Mouse (Mus musculus) left cerebral cortex, adult 2 months (tissue): ENCODE measurements around the gene Syn3. TPM values are rescaled to one million over a fixed set of nuclear protein-coding genes. Genes with fewer than 3 reads are reported as not detected.

ENCODE experiments used
- DNase-seq, 2 experiments: peaks; one replicate each; pipeline ENCODE4 v3.0.0; 2021 to 2022; ENCODE audit warnings: low spot score in 2 of 2, mixed read lengths in 1 of 2; ENCODE audit errors: extremely low spot score in 1 of 2
- H3K27ac ChIP-seq: fragments of 200-600 bp; 2 replicates; pipeline ENCODE4 v1.8.1; 2022
- H3K4me3 ChIP-seq: fragments of 200-600 bp; 2 replicates; pipeline ENCODE4 v1.8.1; 2022
- CTCF ChIP-seq: fragments of 200-600 bp; IDR thresholded peaks from 2 replicates; pipeline ENCODE4 v1.8.1; 2022; ENCODE audit warnings: antibody characterized with exemption, mild to moderate bottlenecking, moderate library complexity
- intact Hi-C: fragments of 180-260 bp; cut with DNase I; formaldehyde crosslinking; loops from one replicate; pipeline ENCODE4 v1.15.1; 2025
- total RNA-seq, 2 experiments: library from RNA; stranded (reverse); gene quantifications; 2 replicates each; pipeline ENCODE4 v1.2.3; 2021

The Syn3 gene
- total RNA-seq, 2 experiments from 2014 or later, result 29.9 to 30.8 TPM

DNA sequence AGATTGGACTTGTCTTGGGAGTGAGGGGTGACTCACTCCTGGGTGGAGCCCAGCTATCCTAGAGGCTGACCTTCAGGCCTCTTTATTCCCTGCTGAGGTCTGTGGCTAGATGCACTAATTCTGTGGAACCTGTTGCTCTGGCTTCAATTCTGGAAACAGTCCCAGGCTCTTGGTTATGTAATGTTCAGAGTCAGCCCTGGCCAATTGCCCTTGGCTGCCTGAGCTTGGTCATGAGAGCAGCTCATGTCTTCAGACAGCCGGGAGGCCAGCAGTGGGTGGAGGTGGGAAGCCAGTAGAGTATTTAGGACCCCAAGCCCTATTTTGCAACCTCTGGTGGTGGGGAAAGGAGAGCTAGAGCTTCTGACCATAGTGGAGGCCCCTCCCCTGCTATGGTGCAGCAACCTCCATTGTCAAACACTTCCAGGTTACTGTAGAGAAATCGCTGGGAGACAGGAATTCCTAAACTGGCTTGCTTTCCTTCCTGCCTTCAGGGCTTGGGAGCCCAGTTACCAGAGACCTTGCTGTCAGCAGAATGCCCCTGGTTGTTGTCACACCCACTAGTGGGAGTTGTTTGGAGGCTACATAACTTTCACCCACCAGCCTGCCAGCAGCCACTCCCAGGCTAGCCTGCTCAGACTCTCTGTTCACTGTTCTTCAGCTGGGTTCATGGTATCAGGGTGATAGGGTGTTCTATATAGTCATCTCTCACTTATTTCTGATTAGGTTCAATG, 158.9 kb downstream of the Syn3 start:
- H3K27ac ChIP-seq, result peak overlapping the region; percentile 81
- intact Hi-C loops, result loop anchor here (5.0 kb wide), 1 partner anchor 38 kb away; the partner anchor contains the start of gene Timp3
- peak; percentile 58 to 62 for DNase-seq
- H3K4me3 ChIP-seq, result no peak overlapping the region
- TF ChIP-seq CTCF, result no peak

DNA sequence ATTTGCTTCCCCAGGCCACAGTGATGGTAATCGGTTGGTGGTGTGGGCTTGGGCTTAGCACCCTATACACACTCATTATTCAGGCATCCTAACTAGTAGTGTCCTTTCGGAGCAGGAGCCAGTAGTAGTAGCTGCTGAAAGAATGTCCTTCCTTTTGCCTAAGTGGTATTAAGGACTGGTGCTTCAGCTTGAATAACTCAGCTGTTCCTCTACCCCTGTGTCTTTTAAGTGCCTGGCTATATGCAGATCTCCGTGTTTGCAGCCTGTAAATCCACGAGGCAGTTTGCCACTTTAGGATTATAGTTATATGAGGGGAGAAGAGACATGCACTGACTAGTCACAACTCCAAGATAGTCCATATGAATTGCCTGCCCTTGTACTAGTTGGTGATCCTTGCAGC, 159.6 kb downstream of the Syn3 start:
- intact Hi-C loops, result no loop called here
- Histone ChIP-seq H3K27ac (peak overlapping the region; percentile 81), H3K4me3 (no peak overlapping the region)
- no peak for TF ChIP-seq CTCF
- no peak for DNase-seq

DNA sequence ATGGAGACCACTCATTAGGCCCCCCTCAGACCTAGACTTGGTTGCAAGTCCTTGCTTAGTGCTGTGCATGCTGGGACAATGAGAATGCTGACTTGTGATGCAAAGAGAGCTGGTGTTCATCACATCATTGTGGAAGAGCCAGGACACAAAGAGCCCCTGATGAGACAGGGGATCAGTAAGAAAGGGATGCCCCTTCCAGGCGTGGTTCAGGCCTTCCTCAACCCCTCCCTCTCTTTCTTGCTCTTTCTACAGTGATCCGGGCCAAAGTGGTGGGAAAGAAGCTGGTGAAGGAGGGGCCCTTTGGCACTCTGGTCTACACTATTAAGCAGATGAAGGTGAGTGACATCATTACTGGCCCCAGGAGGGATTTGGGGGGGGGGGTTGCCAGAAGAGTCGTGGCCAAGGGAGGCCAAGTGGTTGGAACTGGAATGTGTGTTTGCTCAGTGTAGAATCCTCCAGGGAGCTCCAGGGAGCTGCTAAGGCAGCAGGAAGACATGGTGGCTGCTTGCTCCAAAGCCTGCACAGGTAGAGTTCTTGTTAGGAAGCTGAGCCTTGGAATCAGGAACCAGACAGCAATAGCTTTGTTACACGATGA, 160.5 kb downstream of the Syn3 start:
- no peak for DNase-seq
- intact Hi-C loops, result no loop called here
- no peak overlapping the region; the same call in 1 of the 2 replicates for H3K27ac ChIP-seq
- H3K4me3 ChIP-seq, result no peak overlapping the region
- TF ChIP-seq CTCF, result no peak

DNA sequence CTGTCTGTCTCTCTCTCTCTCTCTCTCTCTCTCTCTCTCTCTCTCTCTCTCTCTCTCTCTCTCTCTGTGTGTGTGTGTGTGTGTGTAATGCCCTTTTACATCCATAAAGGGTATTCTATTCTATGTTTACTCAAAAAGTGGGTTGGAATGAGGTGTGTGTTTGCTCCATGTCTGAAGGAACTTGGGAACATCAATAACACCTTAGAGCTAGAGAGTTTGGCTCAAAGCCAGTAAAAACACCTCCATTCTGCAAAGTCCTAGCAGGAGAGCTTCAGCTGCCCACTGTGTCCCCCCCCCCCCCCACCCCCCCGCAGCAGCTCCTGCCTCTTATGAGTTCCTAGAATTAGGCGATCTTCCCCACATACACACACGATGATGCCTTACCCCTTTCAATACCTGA, 161.5 kb downstream of the Syn3 start:
- no peak overlapping the region for H3K27ac ChIP-seq
- no peak for TF ChIP-seq CTCF
- no peak overlapping the region for H3K4me3 ChIP-seq
- intact Hi-C loops, result no loop called here
- DNase-seq, result no peak

DNA sequence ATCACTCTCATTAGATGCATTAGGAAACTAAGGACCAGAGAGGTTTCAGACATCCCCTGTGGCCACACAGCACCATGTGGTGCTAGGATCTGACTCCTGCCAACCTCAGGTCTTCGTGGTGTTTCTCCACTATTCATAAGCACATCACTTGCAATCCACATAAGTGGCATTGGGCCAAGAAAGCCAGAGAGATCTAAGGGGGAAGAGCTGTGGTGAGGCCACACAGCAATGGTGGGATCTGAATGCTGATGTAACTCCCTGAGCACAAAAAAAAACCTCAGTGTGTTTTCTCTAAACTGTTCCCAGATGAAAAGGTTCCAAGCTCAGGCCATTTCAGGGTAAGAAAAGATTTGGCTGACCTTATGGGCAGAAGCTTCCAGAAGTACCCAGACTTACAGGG, 162.2 kb downstream of the Syn3 start:
- no peak for DNase-seq
- no peak for TF ChIP-seq CTCF
- intact Hi-C loops, result no loop called here
- H3K4me3 ChIP-seq, result no peak overlapping the region
- H3K27ac ChIP-seq, result no peak overlapping the region

DNA sequence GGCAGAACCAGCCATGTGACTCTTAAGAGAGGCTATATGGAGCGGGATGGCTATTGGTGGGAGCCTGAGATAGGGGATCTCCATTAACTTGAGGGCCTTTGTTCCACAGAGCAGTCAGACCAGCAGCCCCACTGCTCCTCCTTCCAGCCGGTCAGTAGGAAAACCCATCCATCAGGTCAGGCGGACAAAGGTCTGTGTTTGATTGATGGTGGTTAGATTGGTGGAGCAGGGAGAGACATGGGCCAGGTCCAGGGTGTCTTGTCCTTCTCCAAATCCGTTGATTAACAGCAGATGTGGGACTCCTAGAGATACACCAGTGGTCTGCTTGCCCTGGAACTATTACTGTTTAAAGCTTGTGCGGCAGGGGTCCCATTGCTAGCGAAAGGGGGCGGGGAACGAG, 164.1 kb downstream of the Syn3 start:
- DNase-seq, result no peak
- Histone ChIP-seq H3K27ac (no peak overlapping the region), H3K4me3 (no peak overlapping the region)
- intact Hi-C loops, result no loop called here
- no peak for TF ChIP-seq CTCF

DNA sequence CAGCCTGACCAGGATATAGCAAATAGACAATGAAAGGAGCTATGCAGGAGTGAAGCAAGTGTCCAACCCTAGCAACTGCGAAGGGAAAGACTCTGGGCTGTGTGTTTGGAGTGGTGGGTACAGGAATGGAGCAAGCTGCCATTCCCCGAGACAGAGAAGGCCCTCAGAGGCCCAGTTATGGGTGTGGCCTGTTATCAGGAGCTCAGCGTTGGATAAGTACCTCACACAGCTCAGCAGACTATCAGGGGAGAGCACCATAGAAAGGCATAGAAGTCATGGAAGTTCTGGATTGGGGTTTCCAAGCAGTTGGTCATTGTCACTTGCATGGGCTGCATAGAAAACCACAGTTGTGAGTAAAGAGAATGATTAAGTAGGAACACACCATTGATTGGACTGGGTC, 165.8 kb downstream of the Syn3 start:
- no peak overlapping the region for H3K4me3 ChIP-seq
- H3K27ac ChIP-seq, result peak overlapping the region; percentile 61; the same call in 1 of the 2 replicates
- intact Hi-C loops, result no loop called here
- no peak for DNase-seq
- TF ChIP-seq CTCF, result no peak

DNA sequence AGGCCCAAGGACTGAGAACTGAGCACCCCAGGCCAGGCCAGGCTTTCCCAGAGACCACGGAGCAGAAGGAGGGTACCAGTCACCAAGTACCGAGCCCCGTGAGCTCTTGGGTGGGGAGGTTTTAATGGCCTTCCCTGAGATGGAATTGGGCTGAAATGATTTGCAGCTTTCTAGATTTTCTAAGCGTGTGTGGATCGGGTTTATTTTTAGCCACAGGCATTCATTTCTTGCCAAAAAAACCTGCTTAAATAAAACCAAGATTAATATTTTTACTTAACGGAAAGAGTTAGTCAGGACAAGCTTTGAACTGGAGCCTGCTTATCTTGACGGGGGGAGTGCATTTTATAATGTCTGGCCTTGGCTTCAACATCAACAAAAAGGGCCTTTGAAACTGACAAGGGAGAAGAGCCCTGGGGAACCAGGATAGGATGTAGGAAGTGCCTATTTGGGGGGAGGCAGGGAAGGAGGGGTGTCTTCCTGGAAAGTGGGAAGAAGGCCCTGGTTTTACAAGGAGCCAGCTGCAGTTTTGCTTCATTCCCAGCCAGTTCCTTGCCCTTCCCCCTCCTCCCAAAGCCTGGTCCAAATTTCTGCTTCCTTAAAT, 166.9 kb downstream of the Syn3 start:
- TF ChIP-seq CTCF, result no peak
- DNase-seq, result no peak
- intact Hi-C loops, result no loop called here
- H3K4me3 ChIP-seq, result no peak overlapping the region
- H3K27ac ChIP-seq, result peak overlapping the region; percentile 74

DNA sequence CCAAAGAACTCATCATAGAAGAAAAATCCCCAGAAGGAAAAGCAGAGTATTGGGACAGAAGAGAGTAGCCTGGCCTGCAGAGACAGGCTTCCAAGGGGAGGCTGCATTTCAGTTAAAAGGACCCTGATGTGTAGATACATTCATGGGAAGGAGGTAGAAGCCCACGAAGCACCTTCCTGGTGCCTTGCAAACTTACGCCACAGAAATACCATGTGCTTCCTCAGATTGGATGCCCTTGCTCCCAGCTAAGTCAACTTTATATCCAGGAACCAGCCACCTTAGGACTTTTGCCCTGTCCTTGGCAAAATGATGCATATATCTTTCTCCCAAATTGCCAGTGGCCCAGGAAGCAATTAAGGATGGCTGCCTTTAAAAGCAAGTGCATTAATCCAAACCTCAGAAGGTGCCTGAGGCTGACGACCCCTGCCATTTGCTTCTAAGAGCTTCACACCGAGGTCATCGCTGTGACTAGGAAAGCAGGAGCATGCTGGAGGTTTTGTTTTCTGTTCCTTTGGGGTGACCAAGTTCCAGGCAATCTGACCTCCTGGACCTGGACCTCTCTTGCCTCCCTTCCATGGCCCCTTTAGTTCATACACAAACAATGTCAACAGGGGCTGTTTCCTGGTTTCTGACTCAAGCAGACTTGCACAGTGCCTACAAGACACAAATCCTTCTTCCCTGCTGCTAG, 167.6 kb downstream of the Syn3 start:
- DNase-seq, result no peak
- Histone ChIP-seq H3K27ac (peak overlapping the region; percentile 74), H3K4me3 (no peak overlapping the region)
- intact Hi-C loops, result no loop called here
- TF ChIP-seq CTCF, result no peak

DNA sequence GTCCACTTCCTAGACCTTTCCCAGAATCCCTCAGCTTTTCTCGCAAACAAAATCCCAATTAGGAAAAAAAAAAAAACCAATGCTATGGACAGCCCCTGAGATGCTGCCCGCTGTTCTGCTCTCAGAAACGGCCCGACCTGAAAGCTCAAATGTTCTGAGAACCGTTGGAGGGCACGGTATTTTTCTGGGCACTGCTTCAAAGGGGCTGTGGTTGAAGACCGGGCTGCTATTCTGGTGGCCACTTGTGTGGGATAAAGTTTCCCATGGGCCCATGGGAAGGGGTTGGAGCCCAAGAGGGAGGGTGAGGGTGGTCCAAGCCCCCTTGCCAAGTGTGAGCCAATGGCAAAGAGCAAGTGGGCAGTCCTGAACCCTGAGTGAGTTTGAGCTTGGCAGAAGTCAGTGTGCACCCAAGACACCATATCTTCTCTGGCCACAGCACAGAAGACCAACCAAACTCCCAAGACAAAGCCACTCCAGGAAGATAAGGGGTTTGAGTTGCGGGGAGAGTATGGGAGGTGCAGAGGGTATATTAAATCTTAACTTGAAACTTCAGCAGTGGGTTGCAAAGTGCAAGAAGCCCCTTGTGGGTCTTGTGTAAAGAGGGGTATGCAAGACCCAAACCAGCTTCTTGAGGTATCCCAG, 169.3 kb downstream of the Syn3 start:
- intact Hi-C loops, result no loop called here
- H3K4me3 ChIP-seq, result no peak overlapping the region
- no peak for TF ChIP-seq CTCF
- DNase-seq, result no peak
- H3K27ac ChIP-seq, result no peak overlapping the region

DNA sequence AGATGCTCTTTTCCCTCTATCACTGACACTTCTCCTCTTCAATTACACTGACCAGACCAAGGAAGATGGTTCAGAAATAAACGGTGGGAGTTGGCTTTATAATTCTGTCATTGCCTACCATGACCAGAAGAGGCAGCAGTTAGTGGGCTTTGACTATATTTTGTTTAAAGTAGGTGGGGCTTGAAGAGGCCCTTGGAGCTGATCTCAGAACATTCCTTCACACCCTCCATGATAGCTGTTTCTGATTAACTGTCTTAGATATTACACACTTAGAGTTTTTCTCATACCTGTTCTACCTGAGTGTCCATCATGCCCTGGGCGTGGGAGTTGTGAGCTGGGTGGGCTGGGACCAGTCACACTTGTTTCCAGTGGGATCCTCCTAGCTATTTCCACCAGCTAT, 170.0 kb downstream of the Syn3 start:
- Histone ChIP-seq H3K4me3 (no peak overlapping the region), H3K27ac (no peak overlapping the region)
- intact Hi-C loops, result no loop called here
- TF ChIP-seq CTCF, result peak; percentile 19
- no peak for DNase-seq

DNA sequence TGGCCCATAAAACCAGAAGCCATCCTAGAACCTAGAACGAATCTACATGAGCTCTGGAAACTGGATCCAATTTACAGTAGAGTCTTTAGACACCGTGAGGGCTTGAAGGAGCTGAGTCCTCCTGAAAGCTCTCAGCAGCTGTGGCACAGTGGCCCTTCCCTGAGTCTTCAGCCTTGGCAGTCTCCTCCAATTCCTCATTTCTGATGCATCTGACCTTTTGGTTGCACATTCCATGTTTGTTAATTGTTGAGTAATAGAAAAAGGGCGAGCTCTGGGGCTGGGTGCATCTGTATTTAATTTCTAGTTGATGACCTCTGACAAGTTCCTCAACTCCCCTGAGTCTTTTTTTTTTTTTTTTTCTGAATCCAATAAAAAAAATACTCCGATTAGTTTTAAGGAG, 170.6 kb downstream of the Syn3 start:
- TF ChIP-seq CTCF, result no peak
- intact Hi-C loops, result no loop called here
- Histone ChIP-seq H3K4me3 (no peak overlapping the region), H3K27ac (no peak overlapping the region)
- DNase-seq, result no peak
